Mouse (Mus musculus) C2C12 (cell line): ENCODE measurements around the gene Hepacam.

Experiments used
- CEBPB ChIP-seq: IDR thresholded peaks from one replicate; pipeline ENCODE4 v1.6.1; 2011; ENCODE audit warnings: low read depth, mild to moderate bottlenecking, control low read depth, moderate library complexity
- CTCF ChIP-seq: IDR thresholded peaks from one replicate; pipeline ENCODE4 v1.5.1; 2011; ENCODE audit not compliant: control insufficient read depth, insufficient read depth, insufficient read length
- FOSL1 ChIP-seq: IDR thresholded peaks from one replicate; pipeline ENCODE4 v1.8.0; 2011; ENCODE audit warnings: mild to moderate bottlenecking, low read length; ENCODE audit not compliant: poor library complexity, insufficient read depth, severe bottlenecking
- MAX ChIP-seq: IDR thresholded peaks from one replicate; pipeline ENCODE4 v1.6.1; 2011; ENCODE audit warnings: mild to moderate bottlenecking, control low read depth
- MYOD1 ChIP-seq: IDR thresholded peaks from one replicate; pipeline ENCODE4 v1.6.1; 2011; ENCODE audit warnings: low read depth; ENCODE audit not compliant: control insufficient read depth, insufficient read length
- MYOG ChIP-seq: IDR thresholded peaks from one replicate; pipeline ENCODE4 v1.6.1; 2011; ENCODE audit not compliant: control insufficient read depth, insufficient read length; ENCODE audit errors: extremely low read depth

GRCm38 (mm10) chr9:37407850-37408502 lies 40.8 kb downstream of the Hepacam start:
- no peak for TF ChIP-seq CTCF
- no peak for TF ChIP-seq MAX
- TF ChIP-seq CEBPB, result no peak
- TF ChIP-seq MYOG, result no peak
- TF ChIP-seq MYOD1, result no peak
- TF ChIP-seq FOSL1, result no peak
